Mouse (Mus musculus): Measurements from ENCODE around the gene Trim80.
"Not testable (repeated sequence)": the region's sequence is repeated elsewhere in the genome, so short reads cannot be mapped to it uniquely, and the experiment has no call there.

Trim80 gene

DNA sequence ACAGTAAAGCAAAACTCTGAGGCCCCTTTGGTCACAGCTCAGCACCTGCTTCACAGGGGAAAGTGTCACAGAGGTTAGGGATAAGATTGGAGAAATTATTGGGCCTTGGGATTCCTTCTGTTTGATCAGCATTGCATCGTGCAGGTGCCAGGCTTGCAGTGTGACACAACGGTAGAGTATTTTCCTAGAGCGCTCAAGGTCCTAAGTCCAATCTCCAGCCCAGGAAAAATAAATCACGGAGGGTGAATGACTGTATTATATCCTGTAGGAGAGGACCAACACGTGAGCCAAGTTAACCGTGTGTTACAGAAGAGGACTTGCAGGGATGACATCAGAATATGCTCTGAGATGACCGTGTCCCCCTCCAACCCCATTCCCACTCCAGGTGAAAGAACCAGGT, 9.8 kb downstream of the Trim80 start:
- TF ChIP-seq POU5F1 (IDR thresholded peaks at IDR 0.05; ENCODE audit: borderline replicate concordance, low read length) (no peak), CTCF (conservative IDR thresholded peaks at IDR 0.05; ENCODE audit: low read length) (no peak), NANOG (IDR thresholded peaks at IDR 0.05; ENCODE audit: borderline replicate concordance, low read length) (no peak)
- Histone ChIP-seq H3K4me3 (replicated peaks; ENCODE audit: low read length) (no peak overlapping the region), H3K9me3 (ENCODE audit: low read length) (peaks cover 3% of the 10 kb centered on the region; the same call in 1 of the 2 replicates), H3K4me1 (replicated peaks; ENCODE audit: low read depth, low read length) (peaks cover 43% of the 10 kb centered on the region), H3K36me3 (ENCODE audit: insufficient read depth, low read length) (no peaks in the 10 kb centered on the region), H3K27me3 (ENCODE audit: insufficient read depth, low read length) (peaks cover 58% of the 10 kb centered on the region)

DNA sequence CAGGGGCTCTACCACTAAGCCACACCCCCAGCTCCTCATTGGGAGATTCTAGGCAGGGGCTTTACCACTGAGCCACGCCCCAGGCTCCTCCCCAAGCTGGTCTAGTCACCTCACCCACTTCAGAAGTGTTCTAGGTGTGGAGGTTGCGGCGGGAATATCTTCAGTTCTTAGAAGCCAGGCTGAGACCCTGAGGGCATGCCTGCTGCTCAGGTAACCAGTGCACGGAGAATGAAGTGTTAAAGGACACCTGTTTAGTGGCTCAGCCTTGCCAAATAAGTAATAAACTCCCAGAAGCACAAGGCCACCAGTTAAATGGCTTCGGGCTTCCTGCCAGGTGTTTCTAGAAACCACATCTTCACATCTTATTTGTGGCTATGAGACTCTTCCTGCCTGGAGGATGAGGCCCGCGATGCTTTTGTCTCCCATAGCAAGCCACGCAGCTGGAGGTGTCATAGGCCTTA, 11.5 kb downstream of the Trim80 start:
- H3K4me3 ChIP-seq (replicated peaks; ENCODE audit: low read length): no peak overlapping the region
- H3K36me3 ChIP-seq (ENCODE audit: insufficient read depth, low read length): no peaks in the 10 kb centered on the region
- TF ChIP-seq NANOG (IDR thresholded peaks at IDR 0.05; ENCODE audit: borderline replicate concordance, low read length) (no peak), CTCF (conservative IDR thresholded peaks at IDR 0.05; ENCODE audit: low read length) (no peak), POU5F1 (IDR thresholded peaks at IDR 0.05; ENCODE audit: borderline replicate concordance, low read length) (no peak)

DNA sequence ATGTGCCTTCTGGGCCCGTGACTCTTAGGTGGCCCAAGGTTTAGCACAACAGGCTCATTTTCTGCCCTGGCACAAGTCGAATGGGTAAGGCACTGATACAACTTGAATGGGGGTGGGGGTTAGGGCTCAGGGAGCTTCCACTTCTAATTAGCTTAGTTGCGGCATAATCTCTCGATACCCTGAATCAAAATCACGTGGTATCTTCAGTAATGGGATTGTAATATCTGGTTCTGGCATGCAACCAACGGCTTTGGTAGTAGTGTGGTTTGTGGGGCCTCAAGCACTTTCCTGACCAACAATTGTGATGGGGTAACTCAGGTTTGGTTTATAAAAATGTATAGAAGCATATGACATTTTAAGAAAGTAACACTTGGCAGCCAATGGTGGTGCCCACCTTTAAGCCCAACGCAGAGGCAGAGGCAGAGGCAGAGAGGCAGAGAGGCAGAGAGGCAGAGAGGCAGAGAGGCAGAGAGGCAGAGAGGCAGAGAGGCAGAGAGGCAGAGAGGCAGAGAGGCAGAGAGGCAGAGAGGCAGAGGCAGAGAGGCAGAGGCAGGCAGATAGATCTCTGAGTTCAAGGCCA, 12.0 kb downstream of the Trim80 start:
- Histone ChIP-seq H3K27me3 (ENCODE audit: insufficient read depth, low read length) (peaks cover 45% of the 10 kb centered on the region), H3K36me3 (ENCODE audit: insufficient read depth, low read length) (no peaks in the 10 kb centered on the region), H3K9me3 (ENCODE audit: low read length) (peaks cover 3% of the 10 kb centered on the region; the same call in 1 of the 2 replicates), H3K4me3 (replicated peaks; ENCODE audit: low read length) (no peak overlapping the region), H3K4me1 (replicated peaks; ENCODE audit: low read depth, low read length) (peaks cover 56% of the 10 kb centered on the region)
- TF ChIP-seq POU5F1 (IDR thresholded peaks at IDR 0.05; ENCODE audit: borderline replicate concordance, low read length): no peak
- TF ChIP-seq NANOG (IDR thresholded peaks at IDR 0.05; ENCODE audit: borderline replicate concordance, low read length): no peak
- TF ChIP-seq CTCF (conservative IDR thresholded peaks at IDR 0.05; ENCODE audit: low read length): no peak

More for the DNA sequence above, 11.5 kb downstream of the Trim80 start:
- H3K9me3 ChIP-seq (ENCODE audit: low read length): peaks cover 3% of the 10 kb centered on the region; the same call in 1 of the 2 replicates
- peaks cover 56% of the 10 kb centered on the region for H3K4me1 ChIP-seq (replicated peaks; ENCODE audit: low read depth, low read length)
- peaks cover 51% of the 10 kb centered on the region for H3K27me3 ChIP-seq (ENCODE audit: insufficient read depth, low read length)

DNA sequence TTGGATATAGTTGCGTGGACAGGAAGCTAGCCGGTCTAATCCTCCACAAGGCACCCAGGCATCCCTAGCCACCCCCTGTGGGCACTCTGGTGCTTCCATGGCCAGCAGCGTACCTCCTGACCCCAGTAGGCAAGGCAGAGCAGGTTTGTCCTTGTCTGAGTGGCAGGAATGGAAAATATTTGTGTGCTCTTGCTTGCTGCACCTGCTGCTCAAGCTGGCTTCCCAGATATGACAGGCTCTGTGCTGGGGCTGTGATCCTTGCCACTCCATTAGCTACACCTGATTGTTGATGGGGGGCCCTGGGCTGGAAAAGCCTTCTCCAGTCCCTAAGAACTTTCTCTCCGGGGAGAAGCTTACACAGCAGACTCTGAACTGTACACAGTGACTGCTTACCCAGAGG, 13.0 kb downstream of the Trim80 start:
- no peak overlapping the region for H3K4me3 ChIP-seq (replicated peaks; ENCODE audit: low read length)
- peaks cover 39% of the 10 kb centered on the region for H3K27me3 ChIP-seq (ENCODE audit: insufficient read depth, low read length)
- peaks cover 53% of the 10 kb centered on the region for H3K4me1 ChIP-seq (replicated peaks; ENCODE audit: low read depth, low read length)
- H3K9me3 ChIP-seq (ENCODE audit: low read length): peaks cover 3% of the 10 kb centered on the region; the same call in 1 of the 2 replicates
- H3K36me3 ChIP-seq (ENCODE audit: insufficient read depth, low read length): no peaks in the 10 kb centered on the region
- no peak for TF ChIP-seq NANOG (IDR thresholded peaks at IDR 0.05; ENCODE audit: borderline replicate concordance, low read length)

DNA sequence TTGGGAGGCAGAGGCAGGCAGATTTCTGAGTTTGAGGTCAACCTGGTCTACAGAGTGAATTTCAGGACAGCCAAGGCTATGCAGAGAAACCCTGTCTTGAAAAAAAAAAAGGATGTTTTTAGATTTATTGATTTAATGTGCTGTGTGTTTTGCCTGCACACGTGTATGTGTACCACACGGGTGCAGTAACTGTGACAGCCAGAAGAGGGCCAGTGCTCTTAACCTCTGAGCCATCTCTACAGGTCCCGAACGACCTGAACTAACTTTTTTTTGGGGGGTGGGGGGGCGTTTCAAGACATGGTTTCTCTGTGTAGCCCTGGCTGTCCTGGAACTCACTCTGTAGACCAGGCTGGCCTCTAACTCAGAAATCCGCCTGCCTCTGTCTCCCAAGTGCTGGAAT, 14.5 kb downstream of the Trim80 start:
- H3K4me3 ChIP-seq (replicated peaks; ENCODE audit: low read length); H3K9me3 ChIP-seq (ENCODE audit: low read length); H3K36me3 ChIP-seq (ENCODE audit: insufficient read depth, low read length): not testable (repeated sequence)
- TF ChIP-seq CTCF (conservative IDR thresholded peaks at IDR 0.05; ENCODE audit: low read length): peak; percentile 66
- H3K27me3 ChIP-seq (ENCODE audit: insufficient read depth, low read length): peaks cover 25% of the 10 kb centered on the region
- H3K4me1 ChIP-seq (replicated peaks; ENCODE audit: low read depth, low read length): peaks cover 38% of the 10 kb centered on the region

DNA sequence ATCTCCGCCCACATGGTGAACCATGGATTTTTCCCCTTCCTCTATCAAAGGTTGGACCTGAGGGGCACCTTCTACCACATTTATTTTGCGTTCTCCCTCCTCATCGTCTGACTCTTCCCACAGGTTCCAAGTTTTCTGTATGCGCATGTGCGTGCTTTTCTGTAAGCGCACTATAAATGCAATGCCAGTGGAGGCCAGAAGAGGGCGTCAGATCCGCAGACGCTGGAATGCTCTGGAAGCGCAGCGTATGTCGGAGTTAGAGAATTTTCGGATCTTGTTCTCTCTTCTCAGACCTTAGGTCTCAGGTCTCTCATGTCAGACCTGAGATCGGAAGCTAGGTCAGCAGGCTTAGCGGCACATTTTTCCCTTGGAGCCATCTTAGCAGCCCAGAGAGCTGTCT, 15.3 kb downstream of the Trim80 start:
- Histone ChIP-seq H3K4me3 (replicated peaks; ENCODE audit: low read length) (no peak overlapping the region), H3K36me3 (ENCODE audit: insufficient read depth, low read length) (no peaks in the 10 kb centered on the region), H3K9me3 (ENCODE audit: low read length) (peaks cover 3% of the 10 kb centered on the region; the same call in 1 of the 2 replicates), H3K27me3 (ENCODE audit: insufficient read depth, low read length) (peaks cover 21% of the 10 kb centered on the region), H3K4me1 (replicated peaks; ENCODE audit: low read depth, low read length) (peaks cover 36% of the 10 kb centered on the region)
- TF ChIP-seq NANOG (IDR thresholded peaks at IDR 0.05; ENCODE audit: borderline replicate concordance, low read length): no peak
- peak; percentile 61; the same call in 1 of the 2 replicates for TF ChIP-seq POU5F1 (IDR thresholded peaks at IDR 0.05; ENCODE audit: borderline replicate concordance, low read length)
- peak; percentile 91 for TF ChIP-seq CTCF (conservative IDR thresholded peaks at IDR 0.05; ENCODE audit: low read length)

DNA sequence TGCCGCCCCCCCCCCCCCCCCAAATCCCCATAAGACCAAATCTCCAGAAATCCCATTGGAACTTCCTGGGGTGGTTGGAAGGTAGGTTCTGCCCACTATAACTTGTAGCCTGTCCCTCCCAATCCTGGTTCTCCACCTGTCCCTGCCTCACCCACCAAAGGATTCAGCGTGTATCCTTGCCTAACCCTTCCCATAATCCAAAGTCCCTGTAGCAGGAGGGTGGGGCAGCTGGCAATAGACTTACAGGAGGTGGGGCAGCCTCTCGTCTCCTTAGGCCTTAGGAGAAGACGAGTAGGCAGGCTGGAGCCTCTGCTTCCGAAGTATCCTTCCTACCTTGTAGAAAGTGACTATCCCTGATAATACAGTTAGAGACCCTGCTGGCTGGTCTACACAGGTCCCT, 15.8 kb downstream of the Trim80 start:
- 0 out of 2 replicates have a peak overlapping the region, but pooled peaks have one; percentile 1 for H3K4me3 ChIP-seq (replicated peaks; ENCODE audit: low read length)
- H3K36me3 ChIP-seq (ENCODE audit: insufficient read depth, low read length): no peaks in the 10 kb centered on the region

DNA sequence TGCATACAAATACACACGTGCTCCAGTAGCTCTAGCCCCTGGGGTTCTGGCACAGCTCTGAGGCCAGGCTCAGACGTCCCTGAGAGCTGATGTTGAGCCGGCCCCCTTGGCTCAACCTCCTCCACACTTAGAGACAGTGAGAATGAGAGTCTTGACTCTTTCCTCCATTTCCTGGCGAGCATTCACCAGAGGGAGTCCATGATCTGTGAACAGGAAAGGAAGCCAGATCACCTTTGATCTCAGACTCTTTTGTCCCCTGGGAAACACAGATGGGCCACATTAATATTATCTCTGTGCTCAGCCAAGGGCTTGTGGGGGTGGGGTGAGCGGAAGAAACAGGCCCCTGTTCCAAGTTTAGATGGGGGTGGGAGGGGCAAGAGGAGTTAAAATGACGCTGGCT, 17.1 kb downstream of the Trim80 start:
- Histone ChIP-seq H3K9me3 (ENCODE audit: low read length) (no peaks in the 10 kb centered on the region), H3K27me3 (ENCODE audit: insufficient read depth, low read length) (peaks cover 18% of the 10 kb centered on the region), H3K36me3 (ENCODE audit: insufficient read depth, low read length) (no peaks in the 10 kb centered on the region), H3K4me3 (replicated peaks; ENCODE audit: low read length) (no peak overlapping the region), H3K4me1 (replicated peaks; ENCODE audit: low read depth, low read length) (peaks cover 46% of the 10 kb centered on the region)
- TF ChIP-seq POU5F1 (IDR thresholded peaks at IDR 0.05; ENCODE audit: borderline replicate concordance, low read length) (no peak), CTCF (conservative IDR thresholded peaks at IDR 0.05; ENCODE audit: low read length) (no peak), NANOG (IDR thresholded peaks at IDR 0.05; ENCODE audit: borderline replicate concordance, low read length) (no peak)

More for the DNA sequence above, 15.8 kb downstream of the Trim80 start:
- Histone ChIP-seq H3K4me1 (replicated peaks; ENCODE audit: low read depth, low read length) (peaks cover 40% of the 10 kb centered on the region), H3K9me3 (ENCODE audit: low read length) (peaks cover 3% of the 10 kb centered on the region; the same call in 1 of the 2 replicates), H3K27me3 (ENCODE audit: insufficient read depth, low read length) (peaks cover 18% of the 10 kb centered on the region)
- TF ChIP-seq CTCF (conservative IDR thresholded peaks at IDR 0.05; ENCODE audit: low read length) (no peak), POU5F1 (IDR thresholded peaks at IDR 0.05; ENCODE audit: borderline replicate concordance, low read length) (no peak), NANOG (IDR thresholded peaks at IDR 0.05; ENCODE audit: borderline replicate concordance, low read length) (no peak)

DNA sequence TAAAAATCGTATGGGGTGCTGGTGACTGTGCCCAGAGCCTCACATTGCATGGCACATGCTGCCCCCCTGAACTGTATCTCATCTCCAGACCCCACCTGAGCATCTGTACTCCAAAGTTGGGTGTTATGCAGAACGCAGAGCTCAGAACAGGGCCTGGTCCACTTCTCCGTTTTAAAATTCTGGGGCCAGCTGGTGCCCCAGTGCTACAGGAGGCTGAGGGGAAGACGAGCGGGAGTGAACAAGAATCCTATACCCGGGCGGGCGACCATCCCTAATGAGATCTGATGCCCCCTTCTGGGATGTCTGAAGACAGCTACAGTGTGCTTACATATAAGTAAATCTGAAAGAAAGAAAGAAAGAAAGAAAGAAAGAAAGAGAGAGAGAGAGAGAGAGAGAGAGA, 20.6 kb downstream of the Trim80 start:
- no peak for TF ChIP-seq CTCF (conservative IDR thresholded peaks at IDR 0.05; ENCODE audit: low read length)
- TF ChIP-seq POU5F1 (IDR thresholded peaks at IDR 0.05; ENCODE audit: borderline replicate concordance, low read length): no peak
- no peak for TF ChIP-seq NANOG (IDR thresholded peaks at IDR 0.05; ENCODE audit: borderline replicate concordance, low read length)
- Histone ChIP-seq H3K9me3 (ENCODE audit: low read length) (no peaks in the 10 kb centered on the region), H3K36me3 (ENCODE audit: insufficient read depth, low read length) (no peaks in the 10 kb centered on the region), H3K4me3 (replicated peaks; ENCODE audit: low read length) (no peak overlapping the region), H3K27me3 (ENCODE audit: insufficient read depth, low read length) (peaks cover 22% of the 10 kb centered on the region), H3K4me1 (replicated peaks; ENCODE audit: low read depth, low read length) (peaks cover 62% of the 10 kb centered on the region)
